Mouse (Mus musculus) heart, postnatal 0 days (tissue): ENCODE measurements around the gene Ablim1.

Experiments
- CTCF ChIP-seq: IDR thresholded peaks from 2 replicates; pipeline ENCODE4 v1.5.1; 2016; ENCODE audit warnings: antibody characterized with exemption, control low read depth, low read depth
- EP300 ChIP-seq: IDR thresholded peaks from 2 replicates; pipeline ENCODE4 v1.6.1; 2016; ENCODE audit warnings: antibody characterized with exemption, low read depth

GRCm38 (mm10) chr19:57321839-57322238, 7.1 kb upstream of the Ablim1 start:
- TF ChIP-seq EP300 = no peak
- TF ChIP-seq CTCF = no peak
